Mouse (Mus musculus): Measurements from ENCODE around the gene Ucn2. TPM values are rescaled to one million over a fixed set of nuclear protein-coding genes. Genes with fewer than 3 reads are reported as not detected.

Ucn2 gene
- polyA plus RNA-seq, 1 experiment from 2014 or later: not detected

- Histone ChIP-seq H3K9me3 (ENCODE audit: control insufficient read depth, low read length) (no peaks in the 10 kb centered on the region), H3K27ac (ENCODE audit: low read depth, low read length) (no peak overlapping the region), H3K4me2 (no peak overlapping the region), H3K36me3 (ENCODE audit: control insufficient read depth, insufficient read depth, low read length) (no peaks in the 10 kb centered on the region), H3K9ac (ENCODE audit: low read depth, low read length) (no peak overlapping the region), H3K4me3 (ENCODE audit: low read depth, low read length) (no peak overlapping the region), H3K4me1 (replicated peaks; ENCODE audit: control insufficient read depth, insufficient read depth, low read length) (peaks cover 37% of the 10 kb centered on the region), H3K27me3 (replicated peaks; ENCODE audit: control insufficient read depth, insufficient read depth, low read length) (no peaks in the 10 kb centered on the region)
- ATAC-seq (replicated peaks; ENCODE audit: low FRiP score) (no peak), DNase-seq (ENCODE audit: low spot score) (no peak)
- WGBS: 79% methylated on average over 4 of the region's 4 CpGs
These were observed 4.1 kb downstream of the Ucn2 start for GRCm38 (mm10) chr9:108989802-108990461.

- DNase-seq (ENCODE audit: low spot score): no peak
- no peak overlapping the region for H3K27ac ChIP-seq (ENCODE audit: low read depth, low read length)
- H3K4me2 ChIP-seq: no peak overlapping the region
- no peak for ATAC-seq (replicated peaks; ENCODE audit: low FRiP score)
- no peak overlapping the region for H3K4me3 ChIP-seq (ENCODE audit: low read depth, low read length)
- H3K27me3 ChIP-seq (replicated peaks; ENCODE audit: control insufficient read depth, insufficient read depth, low read length): no peaks in the 10 kb centered on the region
- no peaks in the 10 kb centered on the region for H3K9me3 ChIP-seq (ENCODE audit: control insufficient read depth, low read length)
- no peak overlapping the region for H3K9ac ChIP-seq (ENCODE audit: low read depth, low read length)
- no peaks in the 10 kb centered on the region for H3K36me3 ChIP-seq (ENCODE audit: control insufficient read depth, insufficient read depth, low read length)
- H3K4me1 ChIP-seq (replicated peaks; ENCODE audit: control insufficient read depth, insufficient read depth, low read length): peaks cover 41% of the 10 kb centered on the region
- WGBS: 71% methylated on average over 7 of the region's 7 CpGs
These were observed 4.6 kb downstream of the Ucn2 start for GRCm38 (mm10) chr9:108990462-108990820.

- peaks cover 52% of the 10 kb centered on the region for H3K4me1 ChIP-seq (replicated peaks; ENCODE audit: control insufficient read depth, insufficient read depth, low read length)
- peak within 1 kb of the TSS; percentile 61 for H3K9ac ChIP-seq (ENCODE audit: low read depth, low read length)
- ATAC-seq (replicated peaks; ENCODE audit: low FRiP score): peak; percentile 96
- peak within 1 kb of the TSS; percentile 95 for H3K4me2 ChIP-seq
- no peaks in the 10 kb centered on the region for H3K36me3 ChIP-seq (ENCODE audit: control insufficient read depth, insufficient read depth, low read length)
- H3K4me3 ChIP-seq (ENCODE audit: low read depth, low read length): peak within 1 kb of the TSS; percentile 67
- no peaks in the 10 kb centered on the region for H3K27me3 ChIP-seq (replicated peaks; ENCODE audit: control insufficient read depth, insufficient read depth, low read length)
- 3% methylated on average over 31 of the region's 31 CpGs for WGBS
- peak; percentile 95 for DNase-seq (ENCODE audit: low spot score)
- H3K27ac ChIP-seq (ENCODE audit: low read depth, low read length): peak within 1 kb of the TSS; percentile 82
- no peaks in the 10 kb centered on the region for H3K9me3 ChIP-seq (ENCODE audit: control insufficient read depth, low read length)
These were observed 5.7 kb downstream of the Ucn2 start, which contains the start of gene Pfkfb4 for GRCm38 (mm10) chr9:108991428-108992084. TSS of gene Pfkfb4 (plus strand) at chr9:108991778.

- Histone ChIP-seq H3K27ac (ENCODE audit: low read depth, low read length) (no peak overlapping the region), H3K9me3 (ENCODE audit: control insufficient read depth, low read length) (no peaks in the 10 kb centered on the region), H3K4me3 (ENCODE audit: low read depth, low read length) (peak overlapping the region; percentile 67), H3K27me3 (replicated peaks; ENCODE audit: control insufficient read depth, insufficient read depth, low read length) (no peaks in the 10 kb centered on the region), H3K4me2 (peak overlapping the region; percentile 95), H3K36me3 (ENCODE audit: control insufficient read depth, insufficient read depth, low read length) (no peaks in the 10 kb centered on the region), H3K4me1 (replicated peaks; ENCODE audit: control insufficient read depth, insufficient read depth, low read length) (peaks cover 53% of the 10 kb centered on the region), H3K9ac (ENCODE audit: low read depth, low read length) (peak overlapping the region; percentile 58)
- ATAC-seq (replicated peaks; ENCODE audit: low FRiP score) (no peak; the same call in 1 of the 2 replicates), DNase-seq (ENCODE audit: low spot score) (no peak)
- WGBS: 18% methylated on average over 18 of the region's 18 CpGs
These were observed 6.3 kb downstream of the Ucn2 start for GRCm38 (mm10) chr9:108992085-108992469.

GRCm38 (mm10) chr9:108992620-108993361 lies 7.0 kb downstream of the Ucn2 start:
- 0 out of 2 replicates have a peak overlapping the region, but pooled peaks have one; percentile 15 for H3K27ac ChIP-seq (ENCODE audit: low read depth, low read length)
- peak overlapping the region; percentile 58 for H3K9ac ChIP-seq (ENCODE audit: low read depth, low read length)
- no peak for ATAC-seq (replicated peaks; ENCODE audit: low FRiP score)
- H3K9me3 ChIP-seq (ENCODE audit: control insufficient read depth, low read length): no peaks in the 10 kb centered on the region
- no peak for DNase-seq (ENCODE audit: low spot score)
- H3K27me3 ChIP-seq (replicated peaks; ENCODE audit: control insufficient read depth, insufficient read depth, low read length): no peaks in the 10 kb centered on the region
- 49% methylated on average over 9 of the region's 9 CpGs for WGBS
- H3K4me2 ChIP-seq: peak overlapping the region; percentile 95
- peak overlapping the region; percentile 67 for H3K4me3 ChIP-seq (ENCODE audit: low read depth, low read length)
- no peaks in the 10 kb centered on the region for H3K36me3 ChIP-seq (ENCODE audit: control insufficient read depth, insufficient read depth, low read length)
- peaks cover 49% of the 10 kb centered on the region for H3K4me1 ChIP-seq (replicated peaks; ENCODE audit: control insufficient read depth, insufficient read depth, low read length)

GRCm38 (mm10) chr9:108996411-108996810 lies 10.6 kb downstream of the Ucn2 start:
- H3K27me3 ChIP-seq (replicated peaks; ENCODE audit: control insufficient read depth, insufficient read depth, low read length): no peaks in the 10 kb centered on the region
- no peak overlapping the region for H3K9ac ChIP-seq (ENCODE audit: low read depth, low read length)
- no peaks in the 10 kb centered on the region for H3K36me3 ChIP-seq (ENCODE audit: control insufficient read depth, insufficient read depth, low read length)
- ATAC-seq (replicated peaks; ENCODE audit: low FRiP score) (no peak), DNase-seq (ENCODE audit: low spot score) (no peak)
- H3K4me3 ChIP-seq (ENCODE audit: low read depth, low read length): no peak overlapping the region
- WGBS: 68% methylated on average over 9 of the region's 9 CpGs
- H3K4me1 ChIP-seq (replicated peaks; ENCODE audit: control insufficient read depth, insufficient read depth, low read length): peaks cover 30% of the 10 kb centered on the region
- peak overlapping the region; percentile 25; the same call in 1 of the 2 replicates for H3K4me2 ChIP-seq
- H3K27ac ChIP-seq (ENCODE audit: low read depth, low read length): no peak overlapping the region
- no peaks in the 10 kb centered on the region for H3K9me3 ChIP-seq (ENCODE audit: control insufficient read depth, low read length)

- Histone ChIP-seq H3K36me3 (ENCODE audit: control insufficient read depth, insufficient read depth, low read length) (no peaks in the 10 kb centered on the region), H3K27me3 (replicated peaks; ENCODE audit: control insufficient read depth, insufficient read depth, low read length) (no peaks in the 10 kb centered on the region), H3K4me1 (replicated peaks; ENCODE audit: control insufficient read depth, insufficient read depth, low read length) (peaks cover 16% of the 10 kb centered on the region), H3K9me3 (ENCODE audit: control insufficient read depth, low read length) (no peaks in the 10 kb centered on the region), H3K9ac (ENCODE audit: low read depth, low read length) (no peak overlapping the region), H3K4me3 (ENCODE audit: low read depth, low read length) (no peak overlapping the region), H3K4me2 (no peak overlapping the region), H3K27ac (ENCODE audit: low read depth, low read length) (no peak overlapping the region)
- DNase-seq (ENCODE audit: low spot score) (no peak), ATAC-seq (replicated peaks; ENCODE audit: low FRiP score) (no peak)
- WGBS: 77% methylated on average over 19 of the region's 19 CpGs
These were observed 12.7 kb downstream of the Ucn2 start for GRCm38 (mm10) chr9:108998287-108999166.

- Histone ChIP-seq H3K4me2 (no peak overlapping the region), H3K4me1 (replicated peaks; ENCODE audit: control insufficient read depth, insufficient read depth, low read length) (peaks cover 16% of the 10 kb centered on the region), H3K9ac (ENCODE audit: low read depth, low read length) (no peak overlapping the region), H3K4me3 (ENCODE audit: low read depth, low read length) (no peak overlapping the region), H3K27me3 (replicated peaks; ENCODE audit: control insufficient read depth, insufficient read depth, low read length) (no peaks in the 10 kb centered on the region), H3K27ac (ENCODE audit: low read depth, low read length) (no peak overlapping the region), H3K9me3 (ENCODE audit: control insufficient read depth, low read length) (no peaks in the 10 kb centered on the region), H3K36me3 (ENCODE audit: control insufficient read depth, insufficient read depth, low read length) (no peaks in the 10 kb centered on the region)
- 51% methylated on average over 4 of the region's 4 CpGs for WGBS
- ATAC-seq (replicated peaks; ENCODE audit: low FRiP score) (no peak), DNase-seq (ENCODE audit: low spot score) (no peak)
These were observed 13.3 kb downstream of the Ucn2 start for GRCm38 (mm10) chr9:108999167-108999526.

Measured in liver, embryonic 11.5 days (tissue).